Mouse (Mus musculus) brain, embryonic 14.5 days (tissue): ENCODE results near the gene Tmpo.

ENCODE experiments used
- CTCF ChIP-seq: fragments of 200-500 bp; IDR thresholded peaks from 2 replicates; pipeline ENCODE4 v1.5.1; 2012; ENCODE audit warnings: inconsistent platforms, mild to moderate bottlenecking, moderate library complexity, borderline replicate concordance; ENCODE audit not compliant: insufficient read depth, insufficient read length; ENCODE audit errors: extremely low read depth
- POLR2A ChIP-seq: fragments of 200-500 bp; IDR thresholded peaks from 2 replicates; pipeline ENCODE4 v1.6.1; 2012; ENCODE audit warnings: mild to moderate bottlenecking, inconsistent platforms, borderline replicate concordance; ENCODE audit not compliant: poor library complexity, insufficient read depth, insufficient read length, severe bottlenecking; ENCODE audit errors: extremely low read depth

- no peak for TF ChIP-seq CTCF
- TF ChIP-seq POLR2A, result no peak
Measured at GRCm38 (mm10) chr10:91189476-91189875, 8.4 kb upstream of the Tmpo start.
